In genomic region chr13:45526230-45526629, GRCm38 (mm10) we compare ENCODE assay signal across 8 mouse cellular contexts. TPM values are rescaled to one million over a fixed set of nuclear protein-coding genes. Genes with fewer than 3 reads are reported as not detected.
DNase-seq lines count a peak whose midpoint lies in the region; ATAC-seq and TF ChIP-seq lines count a peak whose summit lies in the region.

No protein-coding gene starts in this region.

- H3K9ac ChIP-seq in heart, embryonic 14.5 days (ENCODE audit: low read length), result peak overlapping the region; percentile 42; the same call in 1 of the 2 replicates
- H3K9ac ChIP-seq in hindbrain, embryonic 12.5 days, result no peak overlapping the region
- H3K9ac ChIP-seq in liver, embryonic 15.5 days, result peak overlapping the region; percentile 58

- no peak for DNase-seq in heart, adult 18-20 months
- DNase-seq in brain, embryonic 14.5 days (ENCODE audit: low read depth), result peak; percentile 86
- no peak for DNase-seq in urinary bladder, postnatal 10 days (ENCODE audit: low spot score)
- no peak for DNase-seq in spleen, postnatal 10 days (ENCODE audit: low spot score in 2 of 2)
- no peak for DNase-seq in gastrocnemius, postnatal 25 days

- WGBS in heart, embryonic 14.5 days, result 63% methylated on average over 7 of the region's 7 CpGs
- 31% methylated on average over 7 of the region's 7 CpGs for WGBS in hindbrain, embryonic 12.5 days
- 82% methylated on average over 7 of the region's 7 CpGs for WGBS in liver, embryonic 15.5 days (ENCODE audit: insufficient replicate concordance)

- TF ChIP-seq CTCF in brain, embryonic 14.5 days (IDR thresholded peaks at IDR 0.05; ENCODE audit: borderline replicate concordance, extremely low read depth, insufficient read depth, insufficient read length), result no peak

- H3K4me2 ChIP-seq in heart, embryonic 14.5 days (ENCODE audit: low read length), result no peak overlapping the region
- H3K4me2 ChIP-seq in hindbrain, embryonic 12.5 days (replicated peaks), result no peak overlapping the region
- H3K4me2 ChIP-seq in liver, embryonic 15.5 days, result peak overlapping the region; percentile 73

- ATAC-seq in heart, embryonic 14.5 days (ENCODE audit: insufficient number of reproducible peaks, insufficient read depth, low FRiP score, low read depth), result no peak
- peak; percentile 35; the same call in 1 of the 2 replicates for ATAC-seq in hindbrain, embryonic 12.5 days (ENCODE audit: low FRiP score)
- no peak for ATAC-seq in liver, embryonic 15.5 days (ENCODE audit: insufficient read depth)

- H3K27me3 ChIP-seq in heart, embryonic 14.5 days (ENCODE audit: control insufficient read depth, insufficient read depth, low read length), result no peaks in the 10 kb centered on the region
- H3K27me3 ChIP-seq in hindbrain, embryonic 12.5 days, result no peaks in the 10 kb centered on the region
- H3K27me3 ChIP-seq in liver, embryonic 15.5 days, result no peaks in the 10 kb centered on the region

- H3K36me3 ChIP-seq in heart, embryonic 14.5 days (ENCODE audit: control insufficient read depth, insufficient read depth, low read length), result peaks cover 52% of the 10 kb centered on the region
- no peaks in the 10 kb centered on the region for H3K36me3 ChIP-seq in hindbrain, embryonic 12.5 days
- H3K36me3 ChIP-seq in liver, embryonic 15.5 days (replicated peaks), result peaks cover 80% of the 10 kb centered on the region

- H3K4me1 ChIP-seq in heart, embryonic 14.5 days (ENCODE audit: control insufficient read depth in 2 of 2, insufficient read depth in 2 of 2, low read length in 2 of 2), result peaks cover 38 to 59% of the 10 kb centered on the region in 2 experiments
- H3K4me1 ChIP-seq in hindbrain, embryonic 12.5 days, result peaks cover 25% of the 10 kb centered on the region; the same call in 1 of the 2 replicates
- H3K4me1 ChIP-seq in liver, embryonic 15.5 days (replicated peaks), result peaks cover 92% of the 10 kb centered on the region

- no peak for TF ChIP-seq POLR2A in brain, embryonic 14.5 days (IDR thresholded peaks at IDR 0.05; ENCODE audit: borderline replicate concordance, extremely low read depth, insufficient read depth, insufficient read length, poor library complexity, severe bottlenecking)

- no peaks in the 10 kb centered on the region for H3K9me3 ChIP-seq in heart, embryonic 14.5 days (ENCODE audit: control insufficient read depth, low read length)
- no peaks in the 10 kb centered on the region for H3K9me3 ChIP-seq in hindbrain, embryonic 12.5 days (replicated peaks)
- H3K9me3 ChIP-seq in liver, embryonic 15.5 days (replicated peaks), result no peaks in the 10 kb centered on the region

- peak overlapping the region; percentile 3 to 99; a peak in 3 of 4 replicates for H3K27ac ChIP-seq in heart, embryonic 14.5 days (replicated peaks in 1 of 2; ENCODE audit: control insufficient read depth in 1 of 2, insufficient read depth in 1 of 2, low read depth in 2 of 2, low read length in 2 of 2)
- H3K27ac ChIP-seq in hindbrain, embryonic 12.5 days, result no peak overlapping the region
- H3K27ac ChIP-seq in liver, embryonic 15.5 days (replicated peaks), result peak overlapping the region; percentile 100

- no peak overlapping the region for H3K4me3 ChIP-seq in heart, embryonic 14.5 days (ENCODE audit: control insufficient read depth in 1 of 2, insufficient read depth in 1 of 2, low read depth in 1 of 2, low read length in 2 of 2)
- H3K4me3 ChIP-seq in hindbrain, embryonic 12.5 days, result no peak overlapping the region
- no peak overlapping the region; the same call in 1 of the 2 replicates for H3K4me3 ChIP-seq in liver, embryonic 15.5 days (replicated peaks)

RNA-seq across cellular contexts. Expression of gene Gmpr, which starts 19.0 kb away (rescaled TPM):
- 202 and 210 TPM in 2 replicates for polyA plus RNA-seq in heart, embryonic 14.5 days (2014; fragmentation: Nextera tagmentation; extraction: Ambion mirVana)
- 100 to 1,000 TPM; 149 to 156 TPM for total RNA-seq in heart, adult 18-20 months (2021)
- polyA plus RNA-seq in brain, embryonic 14.5 days (2012; rRNA removed), result 16.8 and 19.9 TPM in 2 replicates
- 19.3 and 20.8 TPM in 2 replicates for polyA plus RNA-seq in hindbrain, embryonic 12.5 days (2016; fragmentation: Nextera tagmentation; extraction: Ambion mirVana)
- 265 and 273 TPM in 2 replicates for polyA plus RNA-seq in liver, embryonic 15.5 days (2015; fragmentation: Nextera tagmentation; extraction: Ambion mirVana)
- total RNA-seq in gastrocnemius, postnatal 25 days (2021), result 100 to 1,000 TPM; 132 to 159 TPM
